Mouse (Mus musculus) liver, adult 2 months (tissue): ENCODE measurements at regions not wholly inside any gene's neighbourhood (a gene's known extent, or its start where the extent isn't known, plus 50 kb on each side); places are given as distances from the start of the nearest gene placed in this dataset.

Experiments
- CTCF ChIP-seq: fragments of 200-500 bp; IDR thresholded peaks from 2 replicates; pipeline ENCODE4 v1.5.1; 2011; ENCODE audit warnings: low read depth, low read length, control low read depth
- POLR2A ChIP-seq: fragments of 200-500 bp; IDR thresholded peaks from 2 replicates; pipeline ENCODE4 v1.6.1; 2011; ENCODE audit warnings: low read length, control low read depth; ENCODE audit not compliant: insufficient read depth; ENCODE audit errors: extremely low read depth

GRCm38 (mm10) chr4:10550711-10551305, 323.5 kb upstream of the 2610301B20Rik start:
- TF ChIP-seq CTCF (no peak), POLR2A (no peak)
